Mouse (Mus musculus) cerebellum, postnatal 14 days (tissue): Measurements from ENCODE around the gene Arhgap11a.

ENCODE experiments used
- DNase-seq, 2 experiments: peaks; one replicate each; pipeline ENCODE4 v3.0.0; 2021; ENCODE audit warnings: mixed read lengths in 2 of 2

Gene Arhgap11a

DNA sequence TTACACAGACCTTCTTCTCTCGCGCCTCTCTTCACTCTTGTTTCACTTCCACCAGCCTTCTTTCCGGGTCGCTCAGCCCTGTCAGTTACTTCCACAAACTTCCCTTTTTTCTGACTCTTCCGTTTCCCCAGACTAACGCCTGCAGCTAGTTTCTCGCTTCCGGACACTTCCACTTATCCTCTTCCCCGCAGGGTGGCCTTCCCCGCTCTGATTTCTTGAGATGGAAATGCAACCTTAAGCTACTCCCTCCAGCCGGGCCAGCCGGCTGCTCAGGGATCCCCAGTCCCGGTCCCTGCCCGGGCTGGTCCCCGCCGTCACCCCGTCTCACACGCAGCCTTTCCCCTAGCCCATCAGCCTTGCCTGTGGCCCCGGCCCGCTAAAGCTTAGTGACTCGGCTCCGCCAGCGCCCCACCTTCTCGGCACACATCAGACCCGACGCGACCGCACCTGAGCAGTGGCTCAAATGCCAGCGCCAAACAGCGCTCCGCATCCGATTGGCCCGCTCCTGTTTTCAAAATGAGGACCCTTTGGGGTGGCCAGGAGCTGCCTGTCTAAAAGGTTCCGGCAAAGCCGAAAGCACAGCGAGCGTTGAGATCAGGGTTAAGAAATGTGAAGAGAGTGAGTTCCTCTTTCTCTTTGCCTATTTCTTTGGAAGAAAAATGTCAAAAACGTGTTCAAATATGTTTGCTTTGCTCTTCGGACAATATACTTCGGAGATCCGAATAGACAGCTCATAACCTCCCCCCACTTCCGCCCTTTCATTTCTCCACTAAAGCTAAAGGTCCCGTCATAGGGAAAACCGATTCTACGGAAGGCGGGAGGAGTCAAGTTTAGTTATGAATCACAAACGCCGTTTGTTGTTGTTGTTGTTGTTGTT lies at the start of gene Arhgap11a:
Gene Arhgap11a (minus strand): TSS at position 417 of the 877 bp plus-strand sequence.
- peak; percentile 95 for DNase-seq

DNA sequence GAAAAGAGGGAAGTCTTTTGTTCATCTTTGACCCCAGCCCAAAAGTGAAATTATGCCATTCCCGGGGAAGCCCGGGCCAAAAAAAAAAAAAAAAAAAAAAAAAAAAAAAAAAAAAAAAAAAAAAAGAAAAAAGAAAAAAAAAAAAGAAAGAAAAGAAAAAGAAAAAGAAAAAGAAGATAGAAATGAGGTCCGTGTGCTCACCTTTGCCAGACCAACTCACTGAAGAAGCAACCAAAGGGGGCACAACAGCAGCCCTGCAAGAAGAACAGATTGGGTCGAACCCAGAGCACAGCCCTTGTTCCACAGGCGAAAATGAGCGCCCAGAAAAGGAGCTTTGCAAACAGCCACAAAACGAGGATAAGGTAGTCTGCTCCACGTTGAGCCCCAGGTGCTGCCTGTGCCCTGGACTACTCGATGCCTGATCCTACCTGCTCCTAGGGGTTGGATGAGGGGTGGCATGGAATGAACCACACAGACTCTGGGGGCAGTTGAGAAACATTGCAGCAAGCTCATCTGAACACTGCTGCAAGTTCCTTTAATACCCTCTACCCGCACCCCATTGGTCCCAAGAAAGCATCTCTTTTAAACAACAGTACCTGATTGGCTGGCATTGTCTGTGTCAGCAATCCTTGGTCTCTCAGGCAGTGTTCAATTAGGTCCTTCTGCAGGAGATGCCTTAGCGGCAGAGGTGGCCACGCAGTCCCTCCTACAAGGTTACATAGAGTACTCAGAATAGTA lies 45.1 kb upstream of the Arhgap11a start:
- no peak for DNase-seq

DNA sequence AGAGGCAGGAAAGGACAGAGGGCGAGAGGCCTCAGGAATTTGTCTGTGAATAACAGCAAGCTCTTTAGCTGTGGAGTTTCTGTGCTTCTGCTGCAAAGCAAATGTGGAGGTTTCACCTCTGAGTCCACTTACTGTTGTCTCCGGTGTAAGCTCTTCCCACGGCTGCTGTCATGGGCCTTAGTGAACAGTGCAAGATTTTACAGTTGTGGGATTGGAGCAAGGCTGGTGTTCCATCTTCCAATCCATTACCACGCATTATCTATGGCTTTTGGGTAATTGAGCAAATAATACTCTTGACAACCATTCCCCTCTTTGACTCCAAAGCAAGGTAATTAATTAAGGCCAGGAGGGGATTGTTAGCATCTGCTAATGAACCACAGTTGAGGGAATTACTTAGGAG lies 38.7 kb upstream of the Arhgap11a start:
- no peak for DNase-seq

DNA sequence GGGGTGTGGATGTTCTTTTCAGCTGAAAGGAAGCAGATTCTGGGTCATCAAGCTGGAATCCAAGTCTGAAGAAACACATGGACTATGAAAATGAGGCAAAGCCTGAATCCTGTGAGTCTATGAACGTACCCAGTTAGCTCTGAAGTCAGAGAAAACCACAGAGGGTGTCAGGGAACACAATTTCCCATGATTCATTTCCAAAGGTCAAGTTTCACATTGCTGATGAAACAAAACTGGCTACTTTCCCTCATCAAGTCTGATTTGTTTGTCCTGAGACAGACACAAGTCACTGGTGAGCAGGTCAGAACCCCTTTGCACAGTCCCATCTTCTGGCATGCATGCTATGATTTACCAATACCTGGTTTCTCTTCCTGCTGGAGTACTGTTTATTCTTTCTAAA lies 37.6 kb upstream of the Arhgap11a start:
- DNase-seq, result no peak

DNA sequence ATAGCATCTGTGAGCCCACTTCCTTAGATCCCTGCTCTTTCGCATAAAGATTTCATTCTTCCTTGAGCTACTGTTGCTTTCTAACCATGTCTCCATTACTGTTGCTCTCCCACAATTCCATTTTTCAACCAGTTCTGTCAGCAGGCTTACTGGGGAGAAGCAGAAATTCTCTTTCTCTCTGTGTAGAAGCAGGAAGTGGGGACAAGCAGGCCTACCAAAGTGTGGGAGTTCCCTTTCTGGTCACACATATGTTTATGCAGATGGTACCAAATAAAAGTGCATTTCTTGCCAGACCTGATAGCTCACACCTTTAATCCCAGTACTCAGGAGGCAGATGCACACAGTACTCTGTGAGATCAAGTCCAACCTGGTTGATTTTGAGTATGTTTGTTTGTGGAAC lies 21.7 kb upstream of the Arhgap11a start:
- DNase-seq, result no peak

DNA sequence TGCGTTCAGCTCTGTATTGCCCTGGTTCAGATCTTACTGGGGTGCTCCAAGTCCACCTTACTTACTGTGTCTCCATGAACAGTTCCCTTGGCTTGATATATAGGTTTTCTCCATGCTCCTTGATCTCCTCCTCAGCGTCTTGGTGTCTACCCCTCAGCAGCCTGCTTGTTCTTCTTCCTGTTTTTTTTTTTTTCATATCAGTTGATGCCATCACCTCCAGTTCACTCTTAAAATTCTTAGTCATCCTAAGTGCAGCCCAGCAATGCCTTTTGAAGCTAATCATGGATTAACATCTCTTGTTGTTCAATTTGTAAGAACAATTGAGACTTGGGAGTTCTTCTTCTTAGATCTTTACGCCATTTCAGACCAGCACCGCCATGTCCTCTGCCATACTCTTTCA lies 19.9 kb upstream of the Arhgap11a start:
- DNase-seq, result no peak

DNA sequence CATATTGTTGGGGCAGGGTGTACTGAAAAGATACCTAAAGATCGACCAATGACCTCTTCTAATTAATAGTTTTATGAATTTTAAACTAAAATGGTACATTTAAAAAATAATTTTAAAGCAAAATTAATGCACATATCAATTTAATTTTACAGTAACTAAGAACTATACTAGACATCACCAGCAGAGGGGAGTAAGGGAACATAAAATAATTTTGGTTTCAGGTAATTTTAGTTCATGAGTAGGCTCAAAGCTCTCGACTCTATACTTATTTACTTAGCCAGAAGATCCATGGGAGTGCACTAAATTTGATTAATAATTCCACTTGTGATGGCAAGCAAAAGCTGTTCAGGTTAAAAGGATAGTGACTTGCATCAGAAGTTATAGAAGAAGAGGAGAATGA lies 17.7 kb upstream of the Arhgap11a start:
- DNase-seq, result peak in 1 of 2 experiments; percentile 44

DNA sequence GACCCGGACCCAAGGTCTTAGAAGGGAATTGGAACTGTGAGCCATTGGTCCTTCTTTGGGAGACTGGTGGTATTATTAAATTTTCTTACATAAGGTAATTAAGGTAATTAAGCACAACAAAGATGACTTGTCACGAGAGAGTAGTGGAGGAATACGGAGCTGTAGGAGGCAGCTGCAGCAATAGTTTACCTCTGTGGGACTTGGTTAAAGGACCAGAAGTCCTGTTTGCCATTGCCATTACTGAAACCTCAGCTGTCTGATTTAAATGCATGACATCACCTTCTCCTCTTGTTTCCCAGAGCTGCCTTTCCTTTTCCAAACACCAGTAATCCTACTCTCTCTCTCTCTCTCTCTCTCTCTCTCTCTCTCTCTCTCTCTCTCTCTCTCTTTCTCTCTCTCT lies 680 bp upstream of the Arhgap11a start:
- no peak for DNase-seq

DNA sequence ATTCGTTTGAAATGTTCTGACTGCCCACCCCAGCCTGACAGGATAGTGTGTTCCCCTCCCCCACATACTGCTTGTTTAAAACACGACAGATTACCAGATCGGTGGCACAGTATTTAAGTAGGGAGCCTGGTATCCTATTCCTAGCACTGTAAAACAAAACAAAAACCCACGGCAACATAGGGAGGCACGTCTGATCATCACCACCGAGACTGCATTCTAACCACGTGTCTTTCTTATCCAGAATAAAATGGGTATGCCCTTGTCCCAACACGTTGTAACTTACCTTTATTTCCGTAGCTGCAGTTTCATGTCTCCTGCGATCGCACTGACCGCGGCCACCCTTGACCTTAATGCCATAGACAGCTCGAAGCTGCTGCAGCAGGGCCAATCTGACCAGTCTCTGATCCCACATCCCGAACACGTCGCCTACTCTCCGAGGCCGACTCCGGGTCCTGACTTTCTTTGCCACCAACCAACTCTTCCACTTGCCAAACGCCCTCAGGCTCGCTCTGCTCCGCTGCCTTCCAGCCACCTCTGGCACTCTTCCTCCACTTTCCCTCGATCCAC lies 700 bp downstream of the Arhgap11a start:
- peak in 1 of 2 experiments; percentile 33 for DNase-seq

DNA sequence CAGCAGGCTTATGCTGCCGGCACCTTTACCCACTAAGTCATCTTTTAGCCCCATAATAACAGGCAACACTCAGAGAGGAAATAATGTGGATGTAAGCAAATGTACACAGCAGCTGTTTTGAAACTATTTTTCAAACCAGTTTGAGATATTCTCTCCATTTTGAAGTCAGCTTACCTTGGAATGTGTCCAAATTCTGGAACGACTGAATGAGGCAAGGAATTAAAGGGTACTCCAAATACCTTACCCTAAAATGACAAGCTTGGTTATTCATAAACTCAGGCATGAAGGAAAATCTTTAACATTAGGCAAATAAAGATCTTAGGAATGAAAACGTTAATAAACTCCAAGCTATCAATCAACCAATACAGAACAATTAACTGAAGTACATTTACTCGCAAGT lies 3.4 kb downstream of the Arhgap11a start:
- DNase-seq, result no peak

DNA sequence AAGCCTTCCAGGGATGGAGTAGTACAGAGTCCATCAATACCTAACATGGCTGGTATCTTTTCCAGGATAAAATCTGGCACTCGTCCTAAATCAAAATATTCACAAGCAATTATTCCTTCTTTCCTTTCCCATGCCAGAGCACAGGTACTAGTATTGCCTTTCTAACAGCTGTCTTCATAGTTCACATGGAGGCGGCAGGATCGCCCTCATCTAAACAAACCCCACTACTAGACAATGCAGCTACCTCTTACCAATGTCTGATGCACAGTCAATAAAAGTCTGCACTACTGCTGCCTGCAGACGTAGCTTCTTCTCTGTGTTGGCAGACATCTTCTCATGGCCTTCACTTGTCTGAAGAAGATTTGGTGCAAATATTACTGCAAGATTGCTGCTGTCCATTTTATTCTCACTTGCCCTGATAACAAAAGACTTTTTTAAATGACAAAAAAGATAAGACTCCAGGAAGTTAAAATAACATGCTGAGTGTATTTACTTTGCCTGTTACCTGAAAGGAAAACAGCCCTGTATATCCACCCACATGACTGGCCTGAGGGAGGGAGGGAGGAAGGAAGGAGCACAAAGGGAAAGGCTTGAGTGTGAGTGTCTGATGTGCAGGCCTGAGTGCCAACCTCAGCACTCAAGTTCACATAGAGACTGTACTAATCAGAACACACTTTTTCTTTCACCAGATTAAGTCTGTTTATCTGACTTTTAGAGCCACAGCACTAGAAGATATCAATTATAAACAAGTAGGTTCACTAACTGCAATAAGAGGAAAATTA lies 6.6 kb downstream of the Arhgap11a start:
- DNase-seq, result no peak

DNA sequence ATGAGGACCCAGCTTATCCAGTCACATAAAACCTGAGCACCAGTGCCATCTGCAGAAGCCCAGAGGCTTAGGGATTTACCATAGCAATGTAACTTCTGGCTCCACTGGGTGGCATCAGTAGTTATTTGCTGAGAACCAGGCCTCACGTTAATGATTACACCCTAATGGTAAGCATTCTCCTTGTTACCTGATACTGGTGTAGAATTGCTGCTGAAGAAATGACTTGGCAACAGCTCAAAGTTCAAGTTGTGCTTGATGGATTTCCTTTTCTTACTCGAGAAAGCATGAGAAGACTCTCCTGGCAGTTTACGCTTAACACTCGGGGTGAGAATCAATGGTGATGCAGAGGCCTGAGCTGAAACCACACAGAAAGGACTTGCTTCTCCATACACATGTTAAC lies 9.0 kb downstream of the Arhgap11a start:
- no peak for DNase-seq

DNA sequence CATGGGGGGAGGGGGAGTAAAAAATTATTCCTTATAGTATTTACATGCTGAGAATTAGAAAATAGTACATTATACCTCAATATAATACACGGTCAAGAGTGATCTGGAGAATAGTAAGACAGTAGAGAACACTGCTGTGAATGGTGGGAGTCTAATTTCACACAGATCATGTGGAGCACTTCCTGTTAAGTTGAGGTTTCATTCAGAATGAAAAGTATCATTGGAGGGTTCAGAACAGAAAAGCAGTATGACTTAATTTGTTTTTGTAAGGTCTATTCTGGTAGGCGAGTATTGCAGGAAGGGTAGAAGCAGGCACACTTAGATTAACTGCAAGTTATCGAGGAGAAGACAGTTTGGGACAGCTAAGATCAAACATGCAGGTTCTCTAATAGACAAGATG lies 13.2 kb downstream of the Arhgap11a start:
- DNase-seq, result no peak

DNA sequence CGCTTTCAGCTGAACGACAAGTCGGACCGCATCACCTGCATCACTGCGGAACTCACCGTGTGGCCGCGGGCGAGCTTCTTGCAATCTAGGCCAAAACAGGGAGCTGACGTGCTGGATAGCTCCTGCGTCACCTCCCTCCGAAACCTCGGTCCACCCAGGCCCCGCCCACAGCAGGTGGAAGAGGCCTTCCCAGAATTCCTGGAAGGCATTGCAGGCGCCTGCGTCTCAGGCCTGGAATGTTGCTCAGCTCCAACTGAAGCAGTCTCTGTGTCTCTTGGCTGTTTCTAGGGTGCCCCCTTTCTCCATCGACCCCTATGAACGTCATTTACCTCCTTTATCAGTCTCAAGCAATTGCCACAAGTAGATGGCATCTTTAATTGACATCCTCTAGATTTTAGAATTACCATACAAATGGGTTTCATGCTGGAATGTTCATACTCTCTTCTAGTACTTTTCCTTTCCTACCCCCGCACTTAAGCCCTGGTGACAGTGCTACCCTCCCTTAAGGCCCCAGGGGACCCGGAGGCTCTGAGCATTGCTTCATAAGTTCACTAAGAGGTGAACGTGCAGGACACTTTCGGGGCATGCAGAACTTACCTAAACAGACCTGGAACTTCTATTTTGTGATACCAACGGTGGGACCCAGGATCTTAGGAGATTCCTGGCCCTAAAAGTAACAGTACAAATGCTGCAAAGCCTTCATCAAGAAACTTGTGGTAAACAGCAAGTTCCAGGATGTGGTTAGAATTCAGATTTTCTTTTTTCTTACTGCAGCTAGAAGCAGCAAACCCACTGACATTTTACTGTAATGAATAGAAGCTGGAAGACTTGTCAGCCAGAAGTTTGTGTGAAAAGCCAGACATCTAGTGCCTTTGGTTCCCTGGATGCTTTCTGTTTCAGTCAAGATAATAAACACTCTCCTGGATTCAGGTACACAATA lies 19.2 kb downstream of the Arhgap11a start, which contains the start of gene Scg5:
Gene Scg5 (minus strand): TSS at position 179 of the 940 bp plus-strand sequence.
- DNase-seq, result peak; percentile 94 to 96

DNA sequence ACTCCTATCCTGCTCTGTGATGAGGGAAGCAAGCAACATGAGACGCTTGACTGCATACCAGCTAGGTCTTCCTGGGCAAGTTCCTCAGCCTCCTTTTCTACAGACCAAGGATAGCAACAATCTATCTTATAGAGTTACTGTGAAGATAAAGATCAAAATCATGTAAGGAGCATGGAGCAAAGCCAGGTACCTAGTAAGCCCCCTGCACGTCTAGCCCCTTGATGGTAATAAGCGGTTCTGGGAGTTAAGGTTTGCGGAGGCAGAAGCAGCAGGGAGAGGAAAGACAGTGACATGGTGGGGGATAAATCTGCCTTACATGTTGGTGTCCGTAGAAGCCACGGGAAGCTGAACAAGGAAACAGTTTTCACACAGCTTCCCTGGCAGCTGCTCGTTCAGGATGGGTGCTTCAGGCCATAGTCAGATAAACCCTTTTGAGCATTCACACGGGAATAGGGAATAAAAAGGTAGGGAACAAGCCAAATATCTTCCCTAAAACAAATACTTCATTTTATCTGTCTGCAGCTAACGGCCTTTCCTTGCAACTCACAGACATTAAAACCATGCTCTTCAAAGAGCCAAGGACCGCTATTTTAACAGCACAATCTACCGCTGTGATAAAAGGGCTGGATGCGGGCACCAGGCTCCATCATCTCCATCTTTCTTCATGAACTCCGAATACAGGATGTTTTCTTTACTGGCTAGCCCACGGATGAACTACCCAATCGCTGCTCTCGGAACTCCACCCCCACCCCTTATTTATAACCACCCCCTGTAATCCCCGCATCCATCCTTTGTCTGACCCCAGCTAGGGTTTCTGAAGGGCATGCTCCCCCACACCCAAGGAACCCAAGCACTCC lies 20.1 kb downstream of the Arhgap11a start:
- DNase-seq, result peak; percentile 37 to 46

DNA sequence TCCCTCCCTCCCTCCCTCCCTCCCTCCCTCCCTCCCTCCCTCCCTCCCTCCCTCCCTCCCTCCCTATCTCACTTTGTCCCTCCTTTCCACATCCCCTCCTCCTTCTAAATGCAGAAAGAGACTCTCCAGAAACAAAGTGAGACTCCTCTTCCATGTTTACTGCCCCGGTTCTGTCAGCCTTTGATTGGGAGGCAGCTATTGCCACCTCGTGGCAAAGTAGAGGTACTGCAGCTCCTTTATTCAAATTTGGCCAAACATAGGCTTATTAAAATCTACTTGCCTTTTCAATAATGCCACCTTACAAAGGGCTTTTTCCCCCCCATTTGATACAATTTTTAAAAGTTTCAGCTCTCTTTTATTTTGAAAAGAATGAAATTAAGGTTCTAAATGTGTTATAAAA lies 24.6 kb downstream of the Arhgap11a start:
- DNase-seq, result peak; percentile 58 to 72

DNA sequence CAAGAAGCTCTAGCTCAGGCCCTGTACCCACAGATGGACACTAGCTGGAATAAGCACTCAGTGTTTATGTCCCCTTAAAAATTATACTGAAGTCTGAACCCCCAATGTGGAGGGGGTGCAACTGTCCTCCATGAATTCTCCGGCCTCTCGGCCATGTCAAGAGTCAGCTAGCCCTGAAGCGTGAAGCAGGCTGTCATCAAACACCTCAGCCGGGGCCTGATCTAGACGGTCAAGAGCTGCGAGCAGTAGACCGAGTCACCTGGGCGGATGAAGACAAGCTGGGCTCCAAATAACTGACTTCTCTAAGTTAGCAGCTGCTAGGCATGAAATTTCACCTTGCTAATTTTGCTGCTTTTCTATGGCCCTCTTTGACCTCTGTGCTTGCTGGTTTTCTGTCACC lies 26.1 kb downstream of the Arhgap11a start:
- no peak for DNase-seq

DNA sequence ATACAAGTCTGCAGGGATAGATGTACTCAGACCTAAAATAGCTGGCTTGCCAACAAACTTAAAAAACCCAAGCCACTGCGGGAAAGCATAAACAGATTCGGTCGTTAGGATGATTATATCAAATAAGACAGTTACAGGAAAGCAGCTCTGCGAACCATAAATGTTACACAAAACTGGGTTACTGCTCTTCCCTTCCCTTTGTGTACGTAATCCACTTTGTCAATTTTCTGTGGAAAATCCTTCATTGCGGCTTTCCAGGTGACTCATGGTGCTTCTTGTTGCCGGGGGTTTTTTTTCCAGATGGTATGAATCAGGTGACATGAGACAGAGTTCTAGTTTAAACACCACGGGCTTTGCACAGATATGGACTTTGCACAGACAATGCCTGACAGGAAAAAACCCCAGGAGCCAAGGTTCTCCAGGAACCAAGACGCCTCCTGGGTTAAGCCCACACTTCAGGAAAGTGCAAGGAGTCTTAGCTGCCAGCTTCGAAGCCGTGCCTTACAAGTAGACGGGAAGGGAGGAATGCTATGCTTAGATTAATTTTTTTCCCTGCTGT lies 27.2 kb downstream of the Arhgap11a start:
- no peak for DNase-seq

DNA sequence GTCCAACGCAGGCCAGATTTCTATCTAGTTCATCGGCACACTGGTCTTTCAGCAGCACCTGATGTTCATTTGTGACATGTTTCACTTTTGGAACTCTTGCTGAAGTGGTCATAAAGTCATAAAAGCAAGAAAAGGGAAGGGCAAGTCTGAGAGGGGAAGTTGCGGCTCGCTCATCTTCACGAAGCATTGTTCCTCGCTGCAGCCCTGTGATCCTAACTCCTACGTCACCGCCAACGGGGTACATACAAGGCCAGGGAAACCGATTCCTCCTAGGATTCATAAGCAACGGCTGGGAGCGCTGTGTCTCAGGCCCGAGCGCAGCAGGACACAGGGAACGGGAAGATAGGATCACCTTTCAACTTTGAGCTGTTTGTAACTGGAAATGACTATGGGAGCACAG lies 28.3 kb downstream of the Arhgap11a start:
- no peak for DNase-seq
